Mouse (Mus musculus): ENCODE measurements around the gene G6pc. TPM values are rescaled to one million over a fixed set of nuclear protein-coding genes. Genes with fewer than 3 reads are reported as not detected.
A peak's percentile ranks its signal among the peaks of the same experiment; 100 is the strongest.
"Not testable (repeated sequence)": the region's sequence is repeated elsewhere in the genome, so short reads cannot be mapped to it uniquely, and the experiment has no call there.

The G6pc gene
- polyA plus RNA-seq, 1 experiment from 2014 or later: not detected

DNA sequence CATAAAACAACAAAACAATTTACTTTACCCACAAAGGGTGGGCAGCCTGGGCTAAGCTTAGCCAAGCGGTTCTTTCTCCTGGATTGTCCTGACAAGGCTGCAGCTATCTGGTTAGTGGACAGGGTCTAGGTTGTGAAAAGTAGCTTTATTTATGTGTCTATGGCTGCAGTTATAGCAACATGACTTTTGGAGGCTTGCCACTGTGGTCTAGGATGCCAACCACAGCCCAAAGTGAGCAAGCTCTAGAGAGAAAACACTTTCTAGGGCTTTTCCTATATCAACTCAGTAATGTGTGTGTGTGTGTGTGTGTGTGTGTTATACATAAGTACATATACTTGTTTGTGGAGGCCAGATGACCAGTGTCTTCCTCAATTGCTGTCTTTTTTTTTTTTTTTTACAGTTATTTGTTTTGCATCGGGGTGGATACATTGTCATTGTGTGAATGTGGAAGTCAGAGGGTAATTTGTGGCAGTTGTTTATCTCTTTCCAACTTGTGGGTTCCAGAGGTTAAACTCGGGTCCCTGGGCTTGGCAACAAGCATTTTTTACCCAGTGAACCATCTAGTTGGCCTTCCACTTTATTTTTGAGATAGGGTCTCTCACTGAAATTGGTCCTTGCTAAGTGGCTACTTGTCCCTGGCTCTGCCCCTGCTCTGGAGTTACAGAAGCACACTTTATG is 9.7 kb upstream of the G6pc start:
- Histone ChIP-seq H3K4me1 (peaks cover 22% of the 10 kb centered on the region), H3K9ac (no peak overlapping the region), H3K27me3 (replicated peaks) (no peaks in the 10 kb centered on the region), H3K27ac (replicated peaks) (no peak overlapping the region), H3K36me3 (no peaks in the 10 kb centered on the region), H3K4me2 (no peak overlapping the region), H3K9me3 (no peaks in the 10 kb centered on the region), H3K4me3 (no peak overlapping the region)
- 73% methylated on average over 3 of the region's 3 CpGs for WGBS
- ATAC-seq (ENCODE audit: extremely low read depth, insufficient number of reproducible peaks, low FRiP score, low TSS enrichment): no peak

DNA sequence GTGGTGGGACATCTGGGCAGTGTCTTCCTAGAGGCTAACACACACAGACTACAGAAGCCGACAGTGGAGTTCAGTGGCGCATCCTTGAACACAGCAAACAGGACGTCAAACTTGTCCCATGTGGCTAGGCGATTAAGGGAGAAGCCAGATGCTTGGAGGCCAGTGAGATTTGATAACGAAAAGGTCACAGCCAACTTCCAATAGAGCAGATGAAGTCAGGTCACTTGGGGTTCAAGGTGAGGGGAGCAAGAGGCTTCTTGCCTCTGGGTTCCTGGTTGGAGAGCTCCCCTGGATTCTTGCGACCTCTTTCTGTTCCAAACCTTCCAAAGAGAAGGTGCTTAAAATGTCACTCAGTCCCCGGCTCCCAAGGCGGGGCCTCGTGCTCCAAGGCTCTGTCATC is 7.6 kb upstream of the G6pc start:
- Histone ChIP-seq H3K36me3 (no peaks in the 10 kb centered on the region), H3K9me3 (no peaks in the 10 kb centered on the region), H3K4me1 (peaks cover 29% of the 10 kb centered on the region), H3K4me3 (no peak overlapping the region), H3K27ac (replicated peaks) (peak overlapping the region; percentile 58), H3K4me2 (no peak overlapping the region), H3K27me3 (replicated peaks) (no peaks in the 10 kb centered on the region), H3K9ac (no peak overlapping the region)
- WGBS: 53% methylated on average over 9 of the region's 9 CpGs
- ATAC-seq (ENCODE audit: extremely low read depth, insufficient number of reproducible peaks, low FRiP score, low TSS enrichment): no peak

DNA sequence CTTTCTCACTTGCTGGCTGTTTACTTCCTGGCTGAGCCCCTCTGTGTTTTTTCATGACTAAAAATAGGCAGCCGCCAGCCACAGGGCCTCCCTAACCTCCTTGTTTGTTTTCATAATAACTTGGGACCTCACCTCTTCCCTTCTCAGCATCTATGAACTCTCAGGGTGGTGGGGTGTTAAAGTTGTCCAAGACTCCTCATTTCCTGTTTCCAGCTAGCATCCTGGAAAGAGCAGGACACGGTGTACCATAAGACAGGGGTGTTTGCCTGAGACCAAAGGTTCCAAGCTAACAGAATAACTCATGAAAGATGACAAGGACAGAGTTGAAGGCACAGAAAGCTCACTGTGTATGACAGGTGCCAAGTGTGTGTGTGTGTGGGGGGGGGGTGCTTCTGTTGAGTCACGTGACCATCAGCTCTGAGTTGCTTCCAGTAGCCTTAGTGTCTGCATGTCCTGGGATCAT is 6.7 kb upstream of the G6pc start:
- Histone ChIP-seq H3K36me3 (no peaks in the 10 kb centered on the region), H3K4me1 (peaks cover 31% of the 10 kb centered on the region), H3K4me3 (no peak overlapping the region), H3K27ac (replicated peaks) (peak overlapping the region; percentile 58), H3K9me3 (no peaks in the 10 kb centered on the region), H3K9ac (no peak overlapping the region), H3K27me3 (replicated peaks) (no peaks in the 10 kb centered on the region), H3K4me2 (peak overlapping the region; percentile 2; the same call in 1 of the 2 replicates)
- WGBS: 38% methylated on average over 3 of the region's 3 CpGs
- ATAC-seq (ENCODE audit: extremely low read depth, insufficient number of reproducible peaks, low FRiP score, low TSS enrichment): no peak

DNA sequence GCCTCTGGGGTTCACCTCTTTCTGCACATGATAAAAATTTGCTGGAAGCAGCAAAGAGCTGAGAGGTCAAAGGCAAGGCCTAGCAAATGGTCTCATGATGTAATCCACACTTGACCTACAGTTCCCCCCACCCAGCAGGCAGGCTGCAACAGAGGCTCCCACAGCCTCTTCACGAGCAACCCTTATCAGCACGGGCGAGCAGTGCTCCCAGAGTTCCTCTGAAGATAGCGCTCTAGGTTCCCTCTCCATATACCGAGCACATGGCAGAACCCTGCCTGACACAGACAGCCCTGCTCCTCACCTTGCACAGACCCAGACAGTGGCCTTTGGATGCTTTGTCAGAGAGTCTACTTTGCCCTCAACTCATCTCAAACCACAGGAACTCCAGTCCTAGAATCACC is 2.8 kb upstream of the G6pc start:
- Histone ChIP-seq H3K9me3 (no peaks in the 10 kb centered on the region), H3K27me3 (replicated peaks) (no peaks in the 10 kb centered on the region), H3K4me1 (peaks cover 29% of the 10 kb centered on the region), H3K27ac (replicated peaks) (no peak overlapping the region), H3K9ac (peak overlapping the region; percentile 38), H3K4me3 (no peak overlapping the region), H3K36me3 (no peaks in the 10 kb centered on the region), H3K4me2 (no peak overlapping the region)
- 7% methylated on average over 5 of the region's 5 CpGs for WGBS
- ATAC-seq (ENCODE audit: extremely low read depth, insufficient number of reproducible peaks, low FRiP score, low TSS enrichment): no peak

DNA sequence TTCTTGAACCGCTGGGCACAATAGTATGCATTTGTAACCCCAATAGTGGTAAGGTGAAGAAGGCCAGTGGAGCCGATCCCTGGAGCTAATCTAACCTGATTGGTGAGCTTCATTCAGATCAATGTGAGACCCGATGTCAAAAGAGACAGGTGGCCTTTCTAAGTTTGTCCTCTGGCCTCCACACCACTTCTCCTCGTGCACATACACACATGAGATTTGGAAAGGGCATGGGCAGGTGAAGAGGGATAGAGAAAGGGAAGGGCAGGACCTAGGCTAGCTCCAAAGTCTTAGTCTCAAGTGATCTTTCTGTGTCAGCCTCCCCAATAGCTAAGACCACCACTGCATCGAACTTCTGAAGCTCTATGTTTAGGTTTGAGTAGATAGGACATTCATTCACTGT is 2.8 kb downstream of the G6pc start:
- no peak overlapping the region for H3K4me3 ChIP-seq
- 0 out of 2 replicates have a peak, but pooled peaks cover 3% of the 10 kb centered on the region for H3K27me3 ChIP-seq (replicated peaks)
- no peak overlapping the region for H3K27ac ChIP-seq (replicated peaks)
- WGBS: 69% methylated on average over 5 of the region's 5 CpGs
- H3K9ac ChIP-seq: no peak overlapping the region
- no peak for ATAC-seq (ENCODE audit: extremely low read depth, insufficient number of reproducible peaks, low FRiP score, low TSS enrichment)
- no peak overlapping the region for H3K4me2 ChIP-seq
- no peaks in the 10 kb centered on the region for H3K36me3 ChIP-seq
- H3K9me3 ChIP-seq: 0 out of 2 replicates have a peak, but pooled peaks cover 2% of the 10 kb centered on the region
- no peaks in the 10 kb centered on the region for H3K4me1 ChIP-seq

DNA sequence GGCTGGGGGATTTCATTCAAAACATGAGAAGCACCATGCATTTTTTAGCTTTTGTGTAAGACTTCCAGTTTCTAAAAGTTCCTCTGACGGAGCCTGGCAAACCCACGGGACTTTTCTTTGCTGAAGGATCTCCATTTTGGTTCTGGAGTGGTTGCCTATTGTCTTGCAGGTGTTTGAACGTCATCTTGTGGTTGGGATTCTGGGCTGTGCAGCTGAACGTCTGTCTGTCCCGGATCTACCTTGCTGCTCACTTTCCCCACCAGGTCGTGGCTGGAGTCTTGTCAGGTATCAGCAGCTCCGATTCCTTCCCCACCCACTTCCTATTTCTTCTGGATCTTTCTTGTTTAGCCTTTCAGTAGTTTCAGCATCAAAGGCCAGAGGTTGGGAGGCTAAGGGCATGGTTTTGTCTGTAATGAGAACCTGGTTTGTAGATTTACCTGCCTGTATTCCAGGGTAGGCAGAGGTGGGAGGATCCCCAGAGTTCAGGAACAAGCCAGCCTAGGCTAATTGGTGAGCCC is 7.1 kb downstream of the G6pc start:
- H3K9me3 ChIP-seq: 0 out of 2 replicates have a peak, but pooled peaks cover 2% of the 10 kb centered on the region
- no peak overlapping the region for H3K27ac ChIP-seq (replicated peaks)
- no peaks in the 10 kb centered on the region for H3K4me1 ChIP-seq
- no peak overlapping the region for H3K9ac ChIP-seq
- no peak for ATAC-seq (ENCODE audit: extremely low read depth, insufficient number of reproducible peaks, low FRiP score, low TSS enrichment)
- H3K4me3 ChIP-seq: no peak overlapping the region
- H3K36me3 ChIP-seq: no peaks in the 10 kb centered on the region
- no peak overlapping the region for H3K4me2 ChIP-seq
- 0 out of 2 replicates have a peak, but pooled peaks cover 3% of the 10 kb centered on the region for H3K27me3 ChIP-seq (replicated peaks)
- WGBS: 57% methylated on average over 7 of the region's 7 CpGs

DNA sequence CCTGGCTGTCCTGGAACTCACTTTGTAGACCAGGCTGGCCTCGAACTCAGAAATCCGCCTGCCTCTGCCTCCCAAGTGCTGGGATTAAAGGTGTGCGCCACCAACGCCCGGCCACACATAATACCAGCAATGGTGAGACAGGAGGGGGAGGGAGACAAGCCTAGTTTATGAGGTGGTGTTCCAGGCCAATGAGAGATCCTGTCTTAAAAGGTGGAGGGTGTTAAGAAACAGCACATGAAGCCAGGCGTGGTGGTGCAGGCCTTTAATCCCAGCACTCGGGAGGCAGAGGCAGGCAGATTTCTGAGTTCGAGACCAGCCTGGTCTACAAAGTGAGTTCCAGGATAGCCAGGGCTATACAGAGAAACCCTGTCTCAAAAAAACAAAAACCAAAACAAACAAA is 10.8 kb downstream of the G6pc start:
- ATAC-seq (ENCODE audit: extremely low read depth, insufficient number of reproducible peaks, low FRiP score, low TSS enrichment): not testable (repeated sequence)

DNA sequence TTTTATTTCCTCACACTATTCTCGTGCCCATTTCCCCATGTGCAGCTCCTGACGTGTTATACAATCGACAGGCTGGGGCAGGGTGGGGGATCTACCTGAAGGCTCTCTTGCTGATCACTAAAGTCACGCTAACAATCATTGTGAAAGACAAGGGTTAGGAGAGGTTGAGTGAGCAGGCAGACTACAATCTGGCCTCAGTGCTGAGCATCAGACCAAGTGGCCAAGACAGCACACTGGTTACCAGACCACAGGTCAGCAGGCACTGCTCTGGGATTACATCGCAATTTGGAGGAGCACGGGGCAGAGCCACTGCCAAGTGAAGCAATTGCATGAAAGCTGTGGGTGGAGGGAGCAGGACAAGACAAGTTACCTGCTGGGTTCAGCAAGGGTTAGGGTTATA is 11.6 kb downstream of the G6pc start:
- no peak overlapping the region for H3K4me2 ChIP-seq
- no peak overlapping the region for H3K4me3 ChIP-seq
- H3K27ac ChIP-seq (replicated peaks): no peak overlapping the region
- ATAC-seq (ENCODE audit: extremely low read depth, insufficient number of reproducible peaks, low FRiP score, low TSS enrichment): no peak
- 76% methylated on average over 6 of the region's 6 CpGs for WGBS
- H3K27me3 ChIP-seq (replicated peaks): 0 out of 2 replicates have a peak, but pooled peaks cover 3% of the 10 kb centered on the region
- H3K9me3 ChIP-seq: no peaks in the 10 kb centered on the region
- no peak overlapping the region for H3K9ac ChIP-seq
- H3K36me3 ChIP-seq: no peaks in the 10 kb centered on the region
- H3K4me1 ChIP-seq: no peaks in the 10 kb centered on the region

More for the DNA sequence above, 10.8 kb downstream of the G6pc start:
- H3K9ac ChIP-seq; H3K36me3 ChIP-seq; H3K9me3 ChIP-seq; H3K4me1 ChIP-seq; H3K4me2 ChIP-seq; H3K27me3 ChIP-seq (replicated peaks); H3K27ac ChIP-seq (replicated peaks); H3K4me3 ChIP-seq: not testable (repeated sequence)
- 79% methylated on average over 8 of the region's 8 CpGs for WGBS

DNA sequence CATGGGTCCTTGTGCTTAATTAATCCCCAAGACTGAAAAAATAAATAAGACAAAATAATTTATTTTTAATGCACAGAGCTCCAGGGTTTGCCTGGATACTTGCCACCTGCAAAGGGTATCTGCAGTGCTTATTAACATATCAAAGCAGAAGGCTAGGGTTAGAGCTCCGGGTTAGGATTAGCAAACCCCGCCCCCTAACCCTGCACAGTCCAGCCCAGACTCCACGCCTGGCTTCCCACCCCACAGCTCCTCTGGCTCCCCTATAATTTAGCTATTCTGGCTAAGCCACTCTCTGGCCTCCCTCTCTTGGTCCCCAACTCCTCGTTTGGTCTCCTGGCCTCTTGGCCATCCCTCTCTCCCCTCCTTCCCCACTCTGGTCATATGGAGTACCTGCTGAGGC is 14.5 kb downstream of the G6pc start:
- H3K9me3 ChIP-seq: no peaks in the 10 kb centered on the region
- no peak overlapping the region for H3K27ac ChIP-seq (replicated peaks)
- H3K4me3 ChIP-seq: no peak overlapping the region
- WGBS: 19% methylated on average over 4 of the region's 4 CpGs
- no peak overlapping the region for H3K4me2 ChIP-seq
- no peak overlapping the region for H3K9ac ChIP-seq
- H3K27me3 ChIP-seq (replicated peaks): no peaks in the 10 kb centered on the region
- H3K36me3 ChIP-seq: no peaks in the 10 kb centered on the region
- no peaks in the 10 kb centered on the region for H3K4me1 ChIP-seq
- ATAC-seq (ENCODE audit: extremely low read depth, insufficient number of reproducible peaks, low FRiP score, low TSS enrichment): no peak

DNA sequence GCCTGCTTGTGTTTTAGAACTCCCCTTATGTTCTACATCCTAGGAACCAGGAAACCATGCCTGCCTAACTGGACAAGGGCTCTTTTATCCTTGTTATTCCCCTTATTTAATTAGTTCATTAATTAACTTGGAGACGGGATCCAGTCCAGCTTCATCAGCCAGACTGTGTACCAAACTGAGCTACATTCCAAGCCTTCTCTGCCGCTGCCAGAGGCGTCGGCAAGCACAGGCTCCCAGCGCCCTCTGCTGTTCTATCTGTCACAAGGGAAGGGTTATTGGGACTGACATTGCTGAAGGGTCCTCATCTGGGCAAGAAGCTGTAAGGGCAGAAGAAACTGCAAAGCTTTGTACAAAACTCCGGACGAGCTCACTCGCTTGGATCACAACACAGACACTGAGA is 27.7 kb downstream of the G6pc start:
- H3K9ac ChIP-seq: no peak overlapping the region
- no peaks in the 10 kb centered on the region for H3K9me3 ChIP-seq
- 8% methylated on average over 8 of the region's 8 CpGs for WGBS
- H3K36me3 ChIP-seq: no peaks in the 10 kb centered on the region
- H3K27me3 ChIP-seq (replicated peaks): no peaks in the 10 kb centered on the region
- no peak overlapping the region for H3K4me3 ChIP-seq
- no peak overlapping the region for H3K27ac ChIP-seq (replicated peaks)
- H3K4me1 ChIP-seq: no peaks in the 10 kb centered on the region
- no peak for ATAC-seq (ENCODE audit: extremely low read depth, insufficient number of reproducible peaks, low FRiP score, low TSS enrichment)
- H3K4me2 ChIP-seq: no peak overlapping the region

DNA sequence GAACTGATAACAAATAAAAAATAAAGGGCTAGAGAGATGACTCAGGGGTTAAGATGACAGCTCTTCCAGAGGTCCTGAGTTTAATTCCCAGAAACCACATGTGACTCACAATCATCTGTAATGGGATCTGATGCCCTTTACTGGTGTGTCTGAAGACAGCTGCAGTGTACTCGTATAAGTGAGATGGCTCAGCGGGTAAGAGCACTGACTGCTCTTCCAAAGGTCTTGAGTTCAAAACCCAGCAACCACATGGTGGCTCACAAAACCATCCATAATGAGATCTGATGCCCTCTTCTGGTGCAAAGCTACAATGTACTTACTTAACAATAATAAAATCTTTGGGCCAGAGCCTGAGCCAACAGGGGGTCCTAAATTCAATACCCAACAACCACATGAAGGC is 47.9 kb downstream of the G6pc start:
- peaks cover 55% of the 10 kb centered on the region for H3K36me3 ChIP-seq

More for the DNA sequence above, 47.9 kb downstream of the G6pc start:
- Histone ChIP-seq H3K27ac (replicated peaks) (no peak overlapping the region), H3K27me3 (replicated peaks) (no peaks in the 10 kb centered on the region), H3K4me1 (peaks cover 13% of the 10 kb centered on the region), H3K9ac (no peak overlapping the region), H3K4me2 (no peak overlapping the region), H3K4me3 (no peak overlapping the region), H3K9me3 (no peaks in the 10 kb centered on the region)
- WGBS: 86% methylated on average over 2 of the region's 2 CpGs
- ATAC-seq (ENCODE audit: extremely low read depth, insufficient number of reproducible peaks, low FRiP score, low TSS enrichment): no peak

Data from heart, embryonic 13.5 days (tissue).